Mouse (Mus musculus) frontal cortex, postnatal 25 days (tissue): Measurements from ENCODE around the gene Xirp2.
"Not testable (repeated sequence)": the region's sequence is repeated elsewhere in the genome, so short reads cannot be mapped to it uniquely, and the experiment has no call there.

Experiments used
- DNase-seq, 2 experiments: peaks; one replicate each; pipeline ENCODE4 v3.0.0; 2022; ENCODE audit warnings: low spot score in 2 of 2

Gene Xirp2

DNA sequence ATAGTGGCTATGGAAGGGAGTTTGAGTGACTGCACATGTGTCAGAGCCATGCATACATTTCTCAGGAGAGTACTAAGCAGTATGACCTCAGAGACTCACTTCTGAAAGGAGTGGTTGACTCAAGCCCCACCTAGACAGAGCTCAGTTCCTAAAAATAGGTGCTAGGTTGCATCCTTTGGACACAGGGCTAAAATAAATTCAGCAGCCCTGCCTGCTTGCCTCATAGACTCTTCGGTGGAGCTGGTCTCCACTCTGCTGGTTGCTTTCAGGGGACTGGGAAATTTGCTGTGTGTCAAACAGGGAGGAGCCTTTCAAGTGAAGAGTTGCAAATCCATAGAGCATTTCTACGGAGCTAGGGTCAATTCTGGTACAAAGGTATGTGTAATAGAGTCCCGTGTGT, at the start of gene Xirp2:
TSS of gene Xirp2 (plus strand) at position 223 of the 400 bp plus-strand sequence.
- no peak for DNase-seq

DNA sequence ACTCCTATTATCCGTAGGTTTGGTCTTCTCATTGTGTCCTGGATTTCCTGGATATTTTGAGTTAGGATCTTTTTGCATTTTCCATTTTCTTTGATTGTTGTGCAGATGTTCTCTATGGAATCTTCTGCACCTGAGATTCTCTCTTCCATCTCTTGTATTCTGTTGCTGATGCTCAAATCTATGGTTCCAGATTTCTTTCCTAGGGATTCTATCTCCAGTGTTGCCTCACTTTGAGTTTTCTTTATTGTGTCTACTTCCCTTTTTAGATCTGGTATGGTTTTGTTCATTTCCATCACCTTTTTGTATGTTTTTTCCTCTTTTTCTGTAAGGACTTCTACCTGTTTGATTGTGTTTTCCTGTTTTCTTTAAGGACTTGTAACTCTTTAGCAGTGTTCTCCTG, 32.4 kb upstream of the Xirp2 start, which contains the start of gene Gm21830:
TSS of gene Gm21830 (plus strand) at position 301 of the 400 bp plus-strand sequence.
- DNase-seq, result not testable (repeated sequence)

DNA sequence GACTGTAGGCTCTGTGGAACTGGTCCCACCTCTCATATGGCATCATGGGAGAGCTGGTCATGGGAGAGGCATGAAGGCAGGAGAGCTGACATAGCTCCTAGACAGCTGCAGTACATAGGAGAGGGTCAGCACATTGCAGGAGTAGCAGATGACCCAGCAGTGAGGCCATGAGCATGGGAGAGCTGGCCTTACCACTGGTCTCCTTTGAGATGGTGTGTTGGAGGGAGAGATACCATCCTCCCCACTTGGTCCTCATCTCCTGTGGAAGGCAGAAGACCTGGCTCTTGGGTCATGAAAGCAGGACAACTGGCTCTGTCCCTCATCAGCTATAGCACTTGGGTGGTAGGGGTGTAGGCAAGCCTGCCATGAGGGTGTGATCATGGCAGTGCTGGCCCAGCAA, 24.9 kb upstream of the Xirp2 start:
- no peak for DNase-seq

DNA sequence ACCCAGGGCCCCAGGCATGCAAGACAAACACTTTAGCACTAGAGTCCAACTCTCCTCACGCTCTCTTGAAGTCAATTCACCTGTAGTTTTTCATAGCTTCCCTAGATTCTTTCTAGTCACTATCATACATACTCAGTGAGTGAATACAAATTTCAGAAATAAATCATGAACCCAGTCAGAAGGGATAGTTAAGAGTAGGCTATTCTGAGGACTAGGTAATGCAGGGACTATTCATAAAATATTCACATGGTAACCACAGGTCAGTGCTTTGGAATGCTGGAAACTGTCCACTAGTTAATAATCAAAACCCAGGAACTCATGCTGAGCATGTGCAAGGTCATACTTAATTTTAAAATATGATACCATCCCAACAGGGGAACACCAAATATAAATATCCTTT, 23.0 kb upstream of the Xirp2 start:
- no peak for DNase-seq

DNA sequence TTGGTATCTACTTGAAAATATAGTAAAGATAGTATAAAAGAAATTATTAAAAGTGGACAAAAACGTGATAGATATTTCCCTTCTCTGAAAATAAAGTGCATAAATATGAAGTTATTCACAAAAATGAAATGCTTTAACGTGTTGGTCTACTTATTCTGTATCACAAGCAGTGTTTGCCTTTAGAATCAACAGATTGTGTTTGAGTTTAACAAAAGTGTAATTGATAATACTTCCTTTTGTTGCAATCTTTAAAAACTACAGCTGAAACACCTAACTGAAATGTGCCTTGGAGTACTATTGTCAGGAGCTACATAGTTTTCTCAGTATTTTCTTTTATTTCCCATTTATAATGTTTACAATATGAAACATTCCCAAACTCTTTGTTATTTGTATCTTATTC, 12.7 kb upstream of the Xirp2 start, which contains the start of gene Gm26727:
TSS of gene Gm26727 (minus strand) at position 101 of the 400 bp plus-strand sequence.
- DNase-seq, result no peak

DNA sequence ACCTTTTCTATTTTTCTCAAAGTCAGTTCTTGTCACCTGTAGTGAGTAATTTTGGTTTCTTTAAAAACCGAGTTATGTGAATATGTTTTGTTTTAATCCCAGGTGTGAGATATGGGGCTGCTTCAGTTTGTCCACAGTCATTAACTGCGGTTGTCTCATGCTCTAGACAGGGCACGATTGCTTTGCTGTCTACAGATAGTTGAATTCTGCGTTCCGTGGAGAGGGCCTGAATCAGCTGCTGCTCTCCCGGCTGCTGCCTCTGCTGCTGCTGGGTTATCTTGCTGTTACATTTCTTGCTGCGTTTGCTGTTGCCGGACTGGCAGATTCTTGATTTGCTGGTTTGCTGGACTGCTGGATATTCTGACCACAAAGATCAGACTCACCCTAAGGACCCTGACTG, 7.5 kb upstream of the Xirp2 start:
- DNase-seq, result no peak

DNA sequence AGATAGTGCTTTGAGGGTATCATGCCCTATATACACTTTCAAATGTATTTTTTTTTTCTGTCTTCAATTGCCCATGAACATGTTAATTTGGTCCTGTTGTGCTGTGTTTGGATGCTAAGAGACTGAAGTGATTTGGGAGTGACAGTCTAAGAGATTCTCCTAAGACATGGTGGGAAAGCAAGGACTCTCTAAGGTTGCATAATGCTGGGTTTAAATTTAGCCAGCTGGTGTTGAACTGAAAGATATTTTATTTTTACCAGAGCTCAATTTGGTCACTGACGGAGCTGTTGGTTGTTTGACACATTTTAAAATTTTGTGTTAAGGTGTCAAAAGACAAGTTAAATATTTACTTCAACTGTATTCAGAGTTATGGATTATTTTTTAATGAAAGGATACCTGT, 970 bp downstream of the Xirp2 start:
- no peak for DNase-seq

DNA sequence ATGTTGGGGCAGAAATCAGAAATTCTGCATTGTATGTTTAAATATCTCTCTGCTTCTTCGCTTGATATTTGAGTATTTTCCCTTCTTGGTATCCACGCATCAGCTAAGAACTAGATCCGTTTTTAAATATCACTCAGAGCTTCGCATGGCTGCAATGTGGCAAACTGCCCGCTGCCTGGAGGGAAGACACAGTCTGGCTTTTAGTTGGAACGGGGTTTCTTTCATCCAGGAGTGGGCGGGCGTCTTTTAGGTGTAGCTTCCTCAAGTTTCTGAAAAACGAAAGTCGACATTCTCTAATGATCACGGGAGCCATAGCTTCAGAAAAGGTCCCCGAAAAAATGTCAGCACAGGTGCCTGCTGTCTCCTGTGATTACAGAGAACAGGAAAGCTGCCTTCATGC, 1.4 kb downstream of the Xirp2 start:
- DNase-seq, result peak in 1 of 2 experiments; percentile 13

DNA sequence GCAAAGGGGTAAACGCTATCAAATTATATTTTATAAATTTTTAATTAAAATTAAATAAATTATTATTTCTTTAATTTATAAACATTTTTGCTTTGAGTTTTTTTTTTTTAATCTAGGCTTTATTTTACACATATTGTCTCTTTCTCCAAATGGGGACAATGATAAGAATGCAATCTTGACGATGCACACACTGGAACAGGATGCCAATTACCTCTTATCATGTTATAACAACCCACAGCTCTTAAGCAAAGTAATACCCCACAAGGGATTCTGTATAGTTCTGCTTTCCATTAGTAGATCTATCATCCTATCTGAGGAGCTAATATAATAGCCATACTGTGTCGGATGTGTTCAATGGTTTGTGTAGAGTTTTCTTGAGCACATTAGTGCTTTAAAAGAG, 15.1 kb downstream of the Xirp2 start:
- DNase-seq, result no peak

DNA sequence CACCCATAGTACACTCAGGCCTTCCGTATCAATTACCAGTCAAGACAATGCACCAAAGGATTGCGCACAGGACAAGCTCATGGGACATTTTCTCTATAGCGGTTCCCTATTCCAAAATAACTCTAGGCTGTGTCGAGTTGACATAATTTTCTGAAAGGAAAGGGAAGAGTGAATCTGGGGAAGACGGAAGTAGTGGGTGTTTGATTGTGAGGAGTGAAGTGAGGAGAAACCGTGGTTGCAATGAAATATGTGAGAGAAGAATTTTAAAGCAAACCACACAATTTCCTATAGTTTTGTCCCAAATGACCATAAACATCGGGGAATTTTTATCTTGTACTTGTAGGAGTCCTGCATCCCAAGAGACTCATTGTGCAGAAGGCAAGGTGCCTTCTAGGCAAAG, 21.2 kb downstream of the Xirp2 start:
- DNase-seq, result no peak

DNA sequence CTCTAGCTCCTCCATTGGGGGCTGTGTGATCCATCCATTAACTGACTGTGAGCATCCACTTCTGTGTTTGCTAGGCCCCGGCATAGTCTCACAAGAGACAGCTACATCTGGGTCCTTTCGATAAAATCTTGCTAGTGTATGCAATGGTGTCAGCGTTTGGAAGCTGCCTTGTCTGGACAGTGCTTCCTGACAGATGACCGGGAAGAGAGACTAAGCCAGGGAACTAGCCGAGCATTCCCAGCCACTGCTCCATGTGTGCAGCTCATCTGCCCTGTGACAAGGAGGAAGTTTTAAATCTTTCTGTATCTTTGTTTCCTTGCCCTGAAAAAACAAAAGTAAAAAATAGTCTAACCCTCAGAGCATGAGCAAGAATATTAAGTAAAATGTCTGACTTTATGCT, 24.2 kb downstream of the Xirp2 start:
- DNase-seq, result not testable (repeated sequence)

DNA sequence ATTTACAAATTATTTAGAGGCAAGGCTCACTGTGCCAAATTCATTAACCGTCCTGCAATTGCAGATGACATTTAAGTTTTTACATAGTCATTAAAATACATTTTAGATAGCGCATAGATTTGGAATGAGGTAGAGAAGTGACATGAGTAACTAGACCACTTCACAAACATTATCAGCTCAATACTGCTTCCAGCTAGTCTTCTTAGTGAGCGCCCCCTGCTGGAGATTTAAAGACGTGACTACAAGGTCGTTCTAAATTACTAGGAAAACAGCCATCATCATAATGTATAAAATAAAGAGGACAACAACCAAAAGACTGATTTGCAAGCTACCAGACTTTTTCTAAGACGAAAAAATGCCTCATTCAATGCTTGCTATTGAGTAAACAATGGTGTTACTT, 32.0 kb downstream of the Xirp2 start:
- peak in 1 of 2 experiments; percentile 38 for DNase-seq

DNA sequence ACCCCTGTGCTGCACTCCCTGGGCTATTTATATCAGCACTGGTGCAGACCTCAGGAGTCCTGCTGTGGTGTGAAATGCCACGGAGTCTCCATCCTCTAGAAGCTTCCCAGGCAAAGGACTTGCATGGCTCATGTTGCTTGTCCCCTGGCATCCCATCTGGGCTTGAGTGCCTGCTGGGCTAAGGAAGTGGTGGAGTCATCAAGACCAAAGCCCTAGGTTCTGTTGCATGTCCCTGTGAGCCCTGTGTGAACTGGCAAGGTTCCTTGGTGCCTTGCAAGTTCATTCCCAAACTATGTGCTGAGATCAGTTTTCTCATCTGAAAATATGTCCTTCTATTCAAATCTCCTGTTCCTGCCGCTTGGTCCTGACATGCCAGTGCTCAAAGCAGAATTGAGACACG, 35.2 kb downstream of the Xirp2 start:
- no peak for DNase-seq

DNA sequence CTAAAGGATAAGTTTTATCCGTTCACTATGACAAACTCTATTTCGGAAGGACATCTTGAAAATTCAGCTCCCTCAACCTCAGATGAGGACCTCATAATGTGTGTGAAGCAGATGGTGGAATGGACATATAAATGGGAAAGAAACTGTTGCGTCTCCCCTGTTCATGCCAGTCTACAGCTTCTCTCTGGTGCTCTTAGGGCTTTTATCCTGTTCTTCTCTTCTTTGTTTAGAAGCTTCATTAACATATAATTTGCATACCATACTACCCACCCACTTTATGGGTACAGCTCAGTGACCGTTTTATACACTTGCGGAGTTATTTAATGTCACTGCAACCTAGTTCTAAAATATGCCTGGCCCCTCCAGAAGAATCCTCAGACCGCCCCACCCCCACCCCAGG, 40.9 kb downstream of the Xirp2 start:
- no peak for DNase-seq

DNA sequence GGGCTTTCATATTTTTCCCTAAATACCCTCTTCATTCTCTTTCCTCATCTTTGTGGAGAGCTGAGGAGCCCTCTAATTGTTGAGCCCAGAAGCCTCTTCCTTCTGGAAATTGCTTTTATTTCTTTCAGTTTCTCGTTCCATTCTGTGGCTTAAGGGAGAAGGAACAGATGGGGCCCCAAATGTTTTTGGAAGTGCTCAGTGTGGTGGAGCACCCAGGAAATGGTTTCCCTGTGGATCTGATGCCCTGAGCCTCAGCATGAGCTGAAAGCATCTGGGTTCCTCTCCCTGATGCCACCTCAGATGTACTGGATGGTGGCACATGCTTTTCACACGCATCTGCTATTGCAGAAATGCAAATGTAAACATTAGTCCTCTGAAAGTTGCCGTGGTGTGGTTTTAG, 41.4 kb downstream of the Xirp2 start:
- DNase-seq, result no peak

DNA sequence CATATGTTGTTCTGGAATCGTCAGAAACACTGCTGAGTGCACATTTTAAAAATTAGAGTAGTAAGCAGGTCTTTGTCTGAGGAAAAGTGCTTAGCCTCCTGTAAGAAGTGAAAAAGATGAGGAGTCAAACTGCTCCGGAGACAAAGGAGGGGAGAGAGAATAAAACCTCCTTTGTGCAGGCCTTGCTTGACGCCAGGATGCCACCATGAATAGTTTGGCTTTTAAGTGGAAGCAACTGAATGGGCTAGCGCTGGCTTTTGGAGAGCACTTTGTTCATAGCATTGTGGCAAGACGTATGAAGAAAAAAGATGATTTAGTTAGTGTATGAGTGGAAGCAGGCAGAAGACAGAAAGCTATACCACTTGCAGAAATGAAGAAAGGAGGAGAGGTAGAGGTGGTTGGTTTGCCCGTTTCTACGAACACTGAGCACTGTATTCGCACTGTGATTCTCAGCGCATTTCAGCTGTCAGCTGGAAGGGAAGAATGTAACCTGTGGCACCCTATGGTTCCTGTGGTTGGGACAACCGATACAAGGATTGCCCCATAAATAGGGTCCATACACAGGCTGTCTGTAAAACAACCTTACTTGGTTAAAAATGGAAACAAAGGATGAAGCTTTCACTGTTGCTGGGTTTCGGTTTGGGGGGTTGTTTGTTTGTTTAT, 42.8 kb downstream of the Xirp2 start:
- no peak for DNase-seq

DNA sequence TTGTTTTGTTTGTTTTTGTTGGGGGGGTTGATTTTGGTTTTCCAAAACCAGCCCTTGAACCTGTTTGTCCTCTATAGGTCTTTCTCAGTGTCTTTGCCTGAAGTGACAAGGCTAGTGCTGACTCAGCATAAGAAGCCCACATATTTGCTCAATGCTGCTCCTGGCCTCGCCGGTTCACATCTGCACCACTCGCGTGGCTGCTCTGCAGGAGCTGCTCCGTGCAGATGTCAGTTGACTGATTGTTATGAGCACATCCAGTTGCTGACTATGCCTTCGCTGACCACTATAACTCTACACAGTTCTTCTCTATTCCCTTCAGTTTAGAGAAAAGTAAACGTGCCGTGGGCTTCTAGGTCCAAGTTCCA, 43.3 kb downstream of the Xirp2 start:
- no peak for DNase-seq

DNA sequence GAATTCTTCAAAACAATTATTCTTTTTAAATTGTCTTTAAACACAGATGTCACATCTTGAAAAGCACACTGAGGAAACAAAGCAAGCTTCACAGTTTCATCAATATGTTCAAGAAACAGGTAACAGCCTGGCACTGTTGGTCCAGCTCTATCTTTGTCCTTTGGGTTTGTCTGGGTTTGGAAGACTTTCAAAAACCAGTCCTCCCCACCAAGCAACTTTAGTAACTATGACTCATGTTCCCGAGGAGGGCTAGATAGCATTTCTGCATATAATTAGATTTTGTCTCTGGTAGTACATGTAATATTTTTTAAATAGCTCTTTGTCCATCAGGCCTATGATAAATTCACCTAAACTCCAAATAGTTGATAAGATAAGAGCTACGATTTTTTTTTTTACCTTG, 59.7 kb downstream of the Xirp2 start:
- DNase-seq, result no peak

DNA sequence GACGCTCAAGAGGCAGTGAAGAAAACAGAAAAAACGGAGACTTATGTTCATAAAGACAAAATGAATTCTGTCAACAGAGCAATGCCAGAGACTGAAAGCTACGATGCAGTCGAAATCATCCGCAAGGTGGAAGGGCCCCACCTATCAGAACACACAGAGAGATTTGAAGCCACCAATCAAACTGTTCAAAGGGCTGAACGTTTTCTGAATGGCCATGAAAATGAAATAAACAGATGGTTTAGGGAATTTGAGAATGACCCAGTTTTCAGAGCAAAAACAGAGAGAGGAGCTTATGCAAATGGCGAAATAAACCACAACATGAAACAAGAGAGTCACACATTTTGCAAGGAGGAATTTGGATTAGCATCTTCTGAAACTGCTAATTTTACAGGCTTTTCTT, 70.6 kb downstream of the Xirp2 start:
- DNase-seq, result no peak

DNA sequence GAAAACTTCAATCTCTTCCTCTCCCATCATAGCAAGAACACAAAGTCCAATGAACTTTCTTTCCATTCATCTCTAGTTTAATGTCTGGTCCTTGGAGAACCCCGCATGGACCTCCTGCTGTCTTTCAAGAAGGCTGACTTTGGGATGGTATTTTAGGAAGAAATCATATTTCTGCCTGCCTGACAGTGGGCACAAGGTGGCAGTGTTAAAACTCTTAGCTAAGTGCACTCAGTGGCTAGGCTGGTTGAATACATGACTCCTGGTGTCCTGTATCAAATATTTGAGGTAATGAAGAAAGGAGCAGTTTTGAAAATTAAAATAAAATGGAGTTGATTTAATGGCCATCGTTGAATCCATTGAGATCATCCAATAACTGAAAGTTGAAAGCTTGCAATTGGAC, 89.5 kb downstream of the Xirp2 start:
- DNase-seq, result no peak

DNA sequence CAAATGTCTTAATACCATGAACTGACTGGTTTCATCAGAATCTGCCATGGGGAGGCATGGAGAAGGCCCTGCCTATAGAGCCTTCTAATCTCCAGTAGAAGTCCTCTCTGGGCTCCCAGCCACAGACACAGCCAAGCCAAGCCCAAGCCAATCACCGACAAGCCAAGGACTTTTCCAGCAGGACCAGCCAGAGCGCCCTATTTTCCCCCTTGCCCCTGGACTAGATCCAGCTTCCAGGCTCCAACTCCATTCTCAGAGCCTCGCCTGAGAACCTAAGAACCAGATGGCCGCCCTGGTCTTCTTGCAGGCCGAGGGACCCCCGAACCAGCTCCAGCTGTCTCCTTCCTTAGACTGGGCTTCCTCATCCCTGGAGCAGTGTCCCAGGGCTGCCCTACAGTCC, 93.6 kb downstream of the Xirp2 start:
- no peak for DNase-seq

DNA sequence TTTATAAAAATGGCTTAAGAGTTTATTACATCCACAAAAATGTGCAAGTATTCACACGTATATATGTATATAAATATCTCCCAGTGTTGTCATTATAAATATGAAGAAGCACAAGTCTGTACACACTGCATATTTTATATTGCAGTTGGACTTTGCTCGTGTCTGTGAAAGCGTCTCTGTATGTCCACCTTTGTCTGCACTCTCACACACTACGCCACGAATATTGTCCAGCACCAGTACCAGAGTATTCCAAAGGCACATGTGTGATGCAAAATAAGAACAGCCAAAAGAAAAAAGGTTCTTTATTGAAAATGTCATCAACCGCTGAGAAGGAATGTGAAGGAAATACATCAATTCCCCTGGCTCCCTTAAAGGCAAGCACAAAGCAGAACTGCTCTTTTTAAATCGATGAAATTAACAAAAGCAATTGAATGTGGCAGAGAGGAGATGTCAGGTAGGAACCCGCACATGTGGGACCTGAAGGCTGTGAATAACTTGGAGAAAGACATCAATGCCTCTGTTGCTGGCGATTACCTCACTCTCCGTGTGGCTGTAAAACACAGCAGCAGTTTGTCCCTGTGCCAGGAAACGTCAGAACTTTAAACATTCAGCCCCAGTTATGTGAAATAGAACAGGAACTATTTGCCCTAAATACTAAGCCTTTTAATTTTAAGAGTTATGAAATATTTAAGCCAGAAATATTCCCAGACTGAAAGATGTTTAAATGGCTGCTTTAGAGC, 96.3 kb downstream of the Xirp2 start:
- DNase-seq, result no peak

DNA sequence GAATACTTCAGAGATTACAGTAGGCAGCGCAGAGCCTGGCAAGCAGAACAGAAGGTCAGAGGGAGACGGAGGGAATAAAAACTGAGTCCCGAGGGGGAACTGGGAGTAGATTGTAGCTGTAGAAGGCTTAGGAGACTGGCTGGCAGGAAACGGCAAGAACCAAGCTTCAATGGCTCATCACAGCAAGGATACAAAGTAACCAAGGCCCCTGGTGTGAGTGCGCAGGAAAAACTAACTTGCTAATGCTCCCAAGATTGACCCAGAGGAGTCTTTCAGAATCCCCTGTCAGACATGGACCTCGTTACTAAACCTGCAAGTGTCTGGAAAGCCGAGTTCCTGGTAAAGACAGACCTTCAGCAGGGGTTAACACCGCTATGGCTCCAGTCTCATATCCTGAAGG, 98.6 kb downstream of the Xirp2 start:
- no peak for DNase-seq
